Mouse (Mus musculus) spleen, embryonic (tissue): ENCODE measurements around the gene Spata31d1c.

ENCODE experiments used
- CTCF ChIA-PET: fragments of 350-600 bp; sonication (Branson Sonifier 250); formaldehyde crosslinking; loops from one replicate; lab custom pipeline; 2022; lab: Charles Lee

Gene Spata31d1c

GRCm38 (mm10) chr13:65032758-65033157, at the start of gene Spata31d1c:
Spata31d1c (plus strand) TSS chr13:65033058.
- CTCF ChIA-PET = no interaction called here

GRCm38 (mm10) chr13:64988828-64989227, 44.0 kb upstream of the Spata31d1c start:
- CTCF ChIA-PET = no interaction called here

- CTCF ChIA-PET = no interaction called here
These were observed 27.4 kb upstream of the Spata31d1c start for GRCm38 (mm10) chr13:65005414-65005813.

GRCm38 (mm10) chr13:65006760-65007159, 26.1 kb upstream of the Spata31d1c start:
- CTCF ChIA-PET = no interaction called here

GRCm38 (mm10) chr13:65007971-65008370, 24.9 kb upstream of the Spata31d1c start:
- CTCF ChIA-PET = no interaction called here

- CTCF ChIA-PET = no interaction called here
These were observed 21.7 kb upstream of the Spata31d1c start for GRCm38 (mm10) chr13:65011052-65011738.

- CTCF ChIA-PET = no interaction called here
These were observed 2.2 kb downstream of the Spata31d1c start for GRCm38 (mm10) chr13:65035057-65035456.

GRCm38 (mm10) chr13:65052660-65053059, 19.8 kb downstream of the Spata31d1c start, which contains the start of gene Prss47:
Prss47 (minus strand) TSS chr13:65052760.
- CTCF ChIA-PET = no interaction called here

- CTCF ChIA-PET = no interaction called here
These were observed 37.1 kb downstream of the Spata31d1c start for GRCm38 (mm10) chr13:65069969-65070368.
